23 mouse cellular contexts compared by ENCODE assay signal in the genomic region with DNA sequence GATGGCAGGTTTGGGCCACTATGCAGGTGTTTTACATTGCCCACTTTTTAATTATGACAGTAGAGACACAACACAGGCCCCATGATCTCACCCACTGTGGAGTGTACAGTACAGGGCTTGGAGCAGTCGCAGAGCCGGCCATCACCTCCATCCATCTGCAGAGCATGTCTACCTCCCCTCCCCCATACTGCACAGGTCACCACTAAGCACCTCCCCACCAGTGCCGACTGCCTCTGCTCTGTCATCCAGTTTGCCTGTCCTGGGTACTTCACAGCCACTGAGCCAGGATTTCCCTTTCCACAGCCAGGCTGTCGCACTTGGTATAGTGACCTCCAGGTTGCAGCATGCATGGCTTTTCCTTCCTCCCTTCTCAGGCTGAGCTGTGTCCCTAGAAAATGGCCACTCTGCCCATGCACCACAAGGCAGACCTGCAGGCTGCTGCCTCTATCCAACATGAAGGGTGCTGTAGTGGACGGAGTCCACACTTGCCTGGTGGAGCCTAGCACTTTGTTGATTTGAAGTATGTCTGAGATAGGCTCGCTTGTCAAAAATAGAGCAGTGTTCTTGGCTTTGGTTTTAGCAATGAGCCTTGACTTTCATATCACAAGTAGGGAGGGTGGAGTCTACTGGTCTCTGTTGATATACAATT. TPM values are rescaled to one million over a fixed set of nuclear protein-coding genes. Genes with fewer than 3 reads are reported as not detected.
DNase-seq lines count a peak whose midpoint lies in the region; ATAC-seq and TF ChIP-seq lines count a peak whose summit lies in the region.
"Had no signal": no experiment of that assay in that cellular context is flagged by ENCODE, and none has a peak within 500 bp of the region (broad histone marks: within the 10 kb centered on the region; RNA-seq: fewer than 3 reads in every experiment).

No protein-coding gene starts in this region.

- TF ChIP-seq CTCF in heart, adult 2 months (IDR thresholded peaks at IDR 0.05) = no peak

- H3K27ac ChIP-seq in heart, embryonic 10.5 days = no peak overlapping the region
- H3K27ac ChIP-seq in heart, adult 2 months = peak overlapping the region; percentile 13
- peak overlapping the region; percentile 53 for H3K27ac ChIP-seq in heart, embryonic 12.5 days (ENCODE audit: poor library complexity, severe bottlenecking)
- no peak overlapping the region for H3K27ac ChIP-seq in forebrain, embryonic 14.5 days (ENCODE audit: low read depth, low read length)
- H3K27ac ChIP-seq: embryonic facial prominence, embryonic 15.5 days; limb, embryonic 10.5 days had no signal

- ATAC-seq in heart, embryonic 12.5 days (ENCODE audit: insufficient number of reproducible peaks, low FRiP score) = peak; percentile 56; the same call in 1 of the 2 replicates
- no peak for ATAC-seq in forebrain, embryonic 14.5 days
- ATAC-seq: forebrain, postnatal 0 days; inflammation-experienced regulatory T-cells, adult 6 months; liver, postnatal 0 days had no signal

- H3K27me3 ChIP-seq in heart, embryonic 10.5 days (ENCODE audit: insufficient read depth, poor library complexity, severe bottlenecking) = peaks cover 31% of the 10 kb centered on the region
- H3K27me3 ChIP-seq in heart, adult 2 months (ENCODE audit: control insufficient read depth, insufficient read depth, low read length) = no peaks in the 10 kb centered on the region
- H3K27me3 ChIP-seq in heart, embryonic 12.5 days (replicated peaks) = peaks cover 30% of the 10 kb centered on the region
- H3K27me3 ChIP-seq in forebrain, embryonic 14.5 days (replicated peaks; ENCODE audit: control insufficient read depth, insufficient read depth, low read length) = no peaks in the 10 kb centered on the region
- H3K27me3 ChIP-seq: embryonic facial prominence, embryonic 15.5 days had no signal

- peaks cover 35% of the 10 kb centered on the region for H3K4me1 ChIP-seq in heart, embryonic 10.5 days
- peaks cover 6% of the 10 kb centered on the region; the same call in 1 of the 2 replicates for H3K4me1 ChIP-seq in heart, adult 2 months (ENCODE audit: control insufficient read depth, insufficient read depth, low read length)
- H3K4me1 ChIP-seq in heart, embryonic 12.5 days (replicated peaks) = peaks cover 36% of the 10 kb centered on the region
- H3K4me1 ChIP-seq in forebrain, embryonic 14.5 days (ENCODE audit: control insufficient read depth, insufficient read depth, low read length) = no peaks in the 10 kb centered on the region

- H3K36me3 ChIP-seq in heart, embryonic 10.5 days = no peaks in the 10 kb centered on the region
- H3K36me3 ChIP-seq in heart, adult 2 months (ENCODE audit: control insufficient read depth, insufficient read depth, low read length) = no peaks in the 10 kb centered on the region
- no peaks in the 10 kb centered on the region for H3K36me3 ChIP-seq in heart, embryonic 12.5 days
- no peaks in the 10 kb centered on the region for H3K36me3 ChIP-seq in forebrain, embryonic 14.5 days (ENCODE audit: control insufficient read depth, insufficient read depth, low read length)
- H3K36me3 ChIP-seq: embryonic facial prominence, embryonic 15.5 days; limb, embryonic 10.5 days had no signal

- 0 out of 2 replicates have a peak, but pooled peaks have one; percentile 30 for TF ChIP-seq POLR2A in heart, adult 2 months (IDR thresholded peaks at IDR 0.05; ENCODE audit: insufficient read depth, low read depth, low read length)

- WGBS in heart, embryonic 10.5 days = 48% methylated on average over 6 of the region's 6 CpGs
- 40% methylated on average over 6 of the region's 6 CpGs for WGBS in heart, adult 2 months
- 42% methylated on average over 6 of the region's 6 CpGs for WGBS in heart, embryonic 12.5 days
- 83% methylated on average over 6 of the region's 6 CpGs for WGBS in forebrain, embryonic 14.5 days

- H3K4me2 ChIP-seq in heart, embryonic 12.5 days = peak overlapping the region; percentile 38
- H3K4me2 ChIP-seq in forebrain, embryonic 14.5 days (ENCODE audit: low read length) = no peak overlapping the region
- H3K4me2 ChIP-seq: embryonic facial prominence, embryonic 15.5 days had no signal

- H3K79me2 ChIP-seq in heart, adult 2 months (replicated peaks; ENCODE audit: control insufficient read depth, insufficient read depth, low read length) = no peaks in the 10 kb centered on the region

- no peaks in the 10 kb centered on the region for H3K9me3 ChIP-seq in heart, embryonic 10.5 days
- H3K9me3 ChIP-seq in heart, embryonic 12.5 days (replicated peaks) = no peaks in the 10 kb centered on the region
- H3K9me3 ChIP-seq in forebrain, embryonic 14.5 days (replicated peaks; ENCODE audit: control insufficient read depth, low read length) = no peaks in the 10 kb centered on the region
- H3K9me3 ChIP-seq: embryonic facial prominence, embryonic 15.5 days; limb, embryonic 10.5 days had no signal

- no peak overlapping the region for H3K4me3 ChIP-seq in heart, embryonic 10.5 days
- no peak overlapping the region for H3K4me3 ChIP-seq in heart, adult 2 months
- H3K4me3 ChIP-seq in heart, embryonic 12.5 days = no peak overlapping the region
- no peak overlapping the region for H3K4me3 ChIP-seq in forebrain, embryonic 14.5 days (ENCODE audit: low read depth, low read length)
- H3K4me3 ChIP-seq: embryonic facial prominence, embryonic 15.5 days; limb, embryonic 10.5 days; megakaryocyte, embryonic 14.5 days had no signal

- peak; percentile 37 to 56 for DNase-seq in heart, adult 18-20 months
- no peak for DNase-seq in heart, embryonic 10.5 days (ENCODE audit: low spot score)
- DNase-seq in heart, adult 2 months = peak; percentile 33 to 45
- DNase-seq in heart, postnatal 14 days = peak; percentile 18 to 34
- no peak for DNase-seq in left cerebral cortex, postnatal 10 days (ENCODE audit: extremely low spot score in 1 of 2, low spot score in 2 of 2)
- DNase-seq in forebrain, embryonic 14.5 days (ENCODE audit: low spot score) = no peak
- DNase-seq: B cell, adult 2 months; cerebellum, adult 11-12 months; cerebellum, postnatal 25 days; embryo, embryonic 11 days; forebrain, postnatal 0 days; gastrocnemius, postnatal 36 days; kidney, postnatal 10 days; liver, postnatal 0 days; lung, postnatal 14 days; right cerebral cortex, postnatal 25 days; thymus, adult 2 months had no signal

- H3K9ac ChIP-seq in heart, adult 2 months (ENCODE audit: low read depth, low read length) = no peak overlapping the region
- H3K9ac ChIP-seq in heart, embryonic 12.5 days = no peak overlapping the region
- no peak overlapping the region for H3K9ac ChIP-seq in forebrain, embryonic 14.5 days (ENCODE audit: low read length)
- H3K9ac ChIP-seq: embryonic facial prominence, embryonic 15.5 days; forebrain, postnatal 0 days; liver, postnatal 0 days had no signal

- TF ChIP-seq EP300 in heart, adult 2 months (IDR thresholded peaks at IDR 0.05; ENCODE audit: insufficient read depth, low read depth, low read length) = no peak

- intact Hi-C loops in heart, adult 2 months (cut with DNase I) = no loop called here
- intact Hi-C loops in heart, postnatal 14 days (cut with DNase I) = no loop called here
- intact Hi-C loops in left cerebral cortex, postnatal 10 days (cut with DNase I) = no loop called here

RNA-seq across cellular contexts. Expression of gene Grpel1, which starts 15.0 kb away (rescaled TPM):
- total RNA-seq in heart, adult 18-20 months (2021) = 10 to 100 TPM; 66.0 to 69.3 TPM
- 69.8 and 74.4 TPM in 2 replicates for polyA plus RNA-seq in heart, embryonic 10.5 days (2016; fragmentation: Nextera tagmentation; extraction: Ambion mirVana)
- total RNA-seq in heart, adult 2 months (2021) = 10 to 100 TPM; 52.1 to 64.3 TPM
- 29.8 and 35.5 TPM in 2 replicates for polyA plus RNA-seq in heart, adult 2 months (2012; rRNA removed)
- polyA plus RNA-seq in heart, embryonic 12.5 days (2016; fragmentation: Nextera tagmentation; extraction: Ambion mirVana) = 54.9 and 57.4 TPM in 2 replicates
- 10 to 100 TPM; 55.2 to 58.4 TPM for total RNA-seq in heart, postnatal 14 days (2021)
- 10 to 100 TPM; 21.8 to 22.6 TPM for total RNA-seq in left cerebral cortex, postnatal 10 days (2021)
- 53.8 and 58.5 TPM in 2 replicates for polyA plus RNA-seq in forebrain, embryonic 14.5 days (2014; fragmentation: Nextera tagmentation; extraction: Ambion mirVana)

RNA-seq across cellular contexts. Expression of gene Tada2b, which starts 34.3 kb away (rescaled TPM):
- 10 to 100 TPM; 15.8 to 16.2 TPM for total RNA-seq in heart, adult 18-20 months (2021)
- 1.2 and 1.9 TPM in 2 replicates for polyA plus RNA-seq in heart, embryonic 10.5 days (2016; fragmentation: Nextera tagmentation; extraction: Ambion mirVana)
- 10 to 100 TPM; 13.5 to 16.9 TPM for total RNA-seq in heart, adult 2 months (2021)
- polyA plus RNA-seq in heart, adult 2 months (2012; rRNA removed) = 8.5 and 11.5 TPM in 2 replicates
- 1.6 and 1.9 TPM in 2 replicates for polyA plus RNA-seq in heart, embryonic 12.5 days (2016; fragmentation: Nextera tagmentation; extraction: Ambion mirVana)
- 10 to 100 TPM; 15.7 to 16.0 TPM for total RNA-seq in heart, postnatal 14 days (2021)
- total RNA-seq in left cerebral cortex, postnatal 10 days (2021) = 10 to 100 TPM; 29.7 to 31.6 TPM
- 4.8 and 5.3 TPM in 2 replicates for polyA plus RNA-seq in forebrain, embryonic 14.5 days (2014; fragmentation: Nextera tagmentation; extraction: Ambion mirVana)

RNA-seq across cellular contexts. Expression of gene Ccdc96, which starts 34.6 kb away (rescaled TPM):
- under 1 TPM; 0.13 to 0.42 TPM for total RNA-seq in heart, adult 18-20 months (2021)
- 0.33 and 0.62 TPM in 2 replicates for polyA plus RNA-seq in heart, embryonic 10.5 days (2016; fragmentation: Nextera tagmentation; extraction: Ambion mirVana)
- under 1 TPM; 0.21 to 0.39 TPM for total RNA-seq in heart, adult 2 months (2021)
- polyA plus RNA-seq in heart, adult 2 months (2012; rRNA removed) = 0.09 and 0.14 TPM in 2 replicates
- polyA plus RNA-seq in heart, embryonic 12.5 days (2016; fragmentation: Nextera tagmentation; extraction: Ambion mirVana) = 0.28 and 0.29 TPM in 2 replicates
- under 1 TPM; 0.29 to 0.31 TPM for total RNA-seq in heart, postnatal 14 days (2021)
- 1 to 10 TPM; 1.4 TPM for total RNA-seq in left cerebral cortex, postnatal 10 days (2021)
- 2.5 and 2.8 TPM in 2 replicates for polyA plus RNA-seq in forebrain, embryonic 14.5 days (2014; fragmentation: Nextera tagmentation; extraction: Ambion mirVana)
- total RNA-seq: liver, adult 2 months had no signal
- polyA plus RNA-seq: liver, adult 2 months had no signal

RNA-seq across cellular contexts. Expression of gene Sorcs2, which starts 51.9 kb away (rescaled TPM):
- total RNA-seq in heart, adult 18-20 months (2021) = 10 to 100 TPM in 1 of 2 experiments, 1 to 10 TPM in 1; 8.2 to 11.0 TPM
- polyA plus RNA-seq in heart, embryonic 10.5 days (2016; fragmentation: Nextera tagmentation; extraction: Ambion mirVana) = 6.9 and 12.2 TPM in 2 replicates
- 1 to 10 TPM; 6.0 to 7.7 TPM for total RNA-seq in heart, adult 2 months (2021)
- polyA plus RNA-seq in heart, adult 2 months (2012; rRNA removed) = 9.0 and 14.5 TPM in 2 replicates
- 12.4 and 14.1 TPM in 2 replicates for polyA plus RNA-seq in heart, embryonic 12.5 days (2016; fragmentation: Nextera tagmentation; extraction: Ambion mirVana)
- 1 to 10 TPM; 9.6 to 9.9 TPM for total RNA-seq in heart, postnatal 14 days (2021)
- total RNA-seq in left cerebral cortex, postnatal 10 days (2021) = 10 to 100 TPM; 58.4 to 58.7 TPM
- polyA plus RNA-seq in forebrain, embryonic 14.5 days (2014; fragmentation: Nextera tagmentation; extraction: Ambion mirVana) = 5.1 and 6.6 TPM in 2 replicates

Comparison
In these comparisons a context has a peak if more than half of its experiments do, and no peak if none do; other contexts are left out.
1. DNase-seq: peak in heart, adult 18-20 months (2 of 2), heart, adult 2 months (2 of 2) and heart, postnatal 14 days (2 of 2); none in heart, embryonic 10.5 days (single experiment), left cerebral cortex, postnatal 10 days (0 of 2) and forebrain, embryonic 14.5 days (single experiment).
2. H3K27ac ChIP-seq: peak in heart, adult 2 months (single experiment) and heart, embryonic 12.5 days (single experiment); none in heart, embryonic 10.5 days (single experiment) and forebrain, embryonic 14.5 days (single experiment).